In genomic region chr11:98735111-98735510, GRCm38 (mm10) we compare ENCODE assay signal across 26 mouse cellular contexts. TPM values are rescaled to one million over a fixed set of nuclear protein-coding genes. Genes with fewer than 3 reads are reported as not detected.
DNase-seq lines count a peak whose midpoint lies in the region; ATAC-seq and TF ChIP-seq lines count a peak whose summit lies in the region.
"Had no signal": no experiment of that assay in that cellular context is flagged by ENCODE, and none has a peak within 500 bp of the region (broad histone marks: within the 10 kb centered on the region; RNA-seq: fewer than 3 reads in every experiment).

No protein-coding gene starts in this region.

- no peak overlapping the region for H3K27ac ChIP-seq in MEL (ENCODE audit: control insufficient read depth, low read depth, low read length)
- H3K27ac ChIP-seq: embryonic facial prominence, embryonic 12.5 days; heart, adult 2 months; heart, embryonic 15.5 days; hindbrain, embryonic 13.5 days; hindbrain, postnatal 0 days had no signal

- peaks cover 0 to 3% of the 10 kb centered on the region in 2 experiments; a peak in 1 of 4 replicates for H3K27me3 ChIP-seq in MEL (ENCODE audit: control insufficient read depth in 1 of 2, insufficient read depth in 2 of 2, low read length in 2 of 2)
- H3K27me3 ChIP-seq: embryonic facial prominence, embryonic 12.5 days; heart, embryonic 15.5 days; hindbrain, embryonic 13.5 days had no signal

- TF ChIP-seq POLR2A in MEL (IDR thresholded peaks at IDR 0.05; ENCODE audit: control insufficient read depth in 1 of 2, insufficient read depth in 1 of 2, low read depth in 1 of 2, low read length in 2 of 2, poor library complexity in 1 of 2) = no peak
- no peak for TF ChIP-seq POLR2A in brain, embryonic 14.5 days (IDR thresholded peaks at IDR 0.05; ENCODE audit: borderline replicate concordance, extremely low read depth, insufficient read depth, insufficient read length, poor library complexity, severe bottlenecking)

- ATAC-seq in frontal cortex, adult (ENCODE audit: low TSS enrichment) = peak; percentile 21; the same call in 1 of the 2 replicates
- ATAC-seq: forebrain, embryonic 14.5 days; hindbrain, postnatal 0 days had no signal

- no peak overlapping the region for H3K9ac ChIP-seq in MEL (ENCODE audit: control insufficient read depth, low read depth, low read length, poor library complexity, severe bottlenecking)
- H3K9ac ChIP-seq: embryonic facial prominence, embryonic 12.5 days; heart, embryonic 15.5 days; hindbrain, embryonic 13.5 days had no signal

- H3K36me3 ChIP-seq in MEL (ENCODE audit: control insufficient read depth in 1 of 2, insufficient read depth in 2 of 2, low read length in 2 of 2) = peaks cover 0 to 18% of the 10 kb centered on the region in 2 experiments; a peak in 2 of 4 replicates
- H3K36me3 ChIP-seq: embryonic facial prominence, embryonic 12.5 days; G1E; heart, embryonic 15.5 days; hindbrain, embryonic 13.5 days had no signal

- no peak for TF ChIP-seq EP300 in MEL (IDR thresholded peaks at IDR 0.05; ENCODE audit: low read depth in 1 of 2, low read length in 2 of 2)

- no peak for TF ChIP-seq CTCF in MEL (IDR thresholded peaks at IDR 0.05 in 2 of 3, conservative IDR thresholded peaks at IDR 0.05 in 1 of 3; ENCODE audit: control insufficient read depth in 1 of 3, insufficient read depth in 1 of 3, low read depth in 2 of 3, low read length in 3 of 3, poor library complexity in 1 of 3, severe bottlenecking in 1 of 3)
- no peak for TF ChIP-seq CTCF in brain, embryonic 14.5 days (IDR thresholded peaks at IDR 0.05; ENCODE audit: borderline replicate concordance, extremely low read depth, insufficient read depth, insufficient read length)

- no peak for DNase-seq in frontal cortex, postnatal 25 days (ENCODE audit: low spot score in 2 of 2)
- peak; percentile 58 for DNase-seq in layer of hippocampus, adult 9-11 months
- no peak for DNase-seq in layer of hippocampus, adult 9-10 months (ENCODE audit: low spot score)
- no peak for DNase-seq in MEL (ENCODE audit: low read depth, low spot score)
- peak; percentile 27 for DNase-seq in brain, embryonic 14.5 days (ENCODE audit: low read depth)
- DNase-seq in lung, adult 18-20 months = no peak
- DNase-seq: adrenal gland, postnatal 14 days; cerebellum, adult 11 months; cerebellum, adult 8-10 months; cerebellum, postnatal 14 days; gastrocnemius, postnatal 10 days; heart, adult 2 months; heart, postnatal 14 days; kidney, adult 11 months had no signal

- H3K79me2 ChIP-seq in MEL (ENCODE audit: control insufficient read depth, insufficient read depth, low read length, poor library complexity) = no peaks in the 10 kb centered on the region

- no peak for TF ChIP-seq RAD21 in MEL (IDR thresholded peaks at IDR 0.05; ENCODE audit: low read depth, low read length)

- H3K9me3 ChIP-seq in MEL (replicated peaks; ENCODE audit: insufficient read depth, low read length) = no peaks in the 10 kb centered on the region
- H3K9me3 ChIP-seq: embryonic facial prominence, embryonic 12.5 days; heart, embryonic 15.5 days; hindbrain, embryonic 13.5 days had no signal

- H3K4me1 ChIP-seq in MEL (ENCODE audit: control insufficient read depth in 1 of 2, insufficient read depth in 2 of 2, low read length in 2 of 2) = peaks cover 9 to 23% of the 10 kb centered on the region in 2 experiments

- H3K4me3 ChIP-seq in MEL (ENCODE audit: control insufficient read depth in 1 of 2, insufficient read depth in 1 of 2, low read depth in 2 of 2, low read length in 2 of 2) = no peak overlapping the region
- H3K4me3 ChIP-seq: embryonic facial prominence, embryonic 12.5 days; heart, adult 2 months; heart, embryonic 15.5 days; hindbrain, embryonic 13.5 days had no signal

TF ChIP-seq in MEL, 35 proteins besides CTCF, POLR2A, EP300 and RAD21:
- TF ChIP-seq ETS1 (IDR thresholded peaks at IDR 0.05; ENCODE audit: low read depth, low read length) (no peak), ZNF384 (IDR thresholded peaks at IDR 0.05; ENCODE audit: low read depth, low read length) (peak; percentile 42; the same call in 1 of the 2 replicates)

RNA-seq across cellular contexts. Expression of gene Thra, which starts 5.3 kb away (rescaled TPM):
- total RNA-seq in MEL (2012; rRNA removed) = 22.0 and 29.6 TPM in 2 replicates
- 10 to 100 TPM in 1 of 2 experiments, not detected in 1; 50.9 TPM for polyA plus RNA-seq in MEL (2012; ENCODE audit: insufficient read depth in 1 of 2, insufficient read length in 2 of 2, low read depth in 1 of 2, low replicate concordance in 2 of 2, missing spikeins in 1 of 2)
- 600 and 616 TPM in 2 replicates for polyA plus RNA-seq in brain, embryonic 14.5 days (2012; rRNA removed)

RNA-seq across cellular contexts. Expression of gene Med24, which starts 5.9 kb away (rescaled TPM):
- 37.5 and 41.4 TPM in 2 replicates for total RNA-seq in MEL (2012; rRNA removed)
- polyA plus RNA-seq in MEL (2012; ENCODE audit: insufficient read depth in 1 of 2, insufficient read length in 2 of 2, low read depth in 1 of 2, low replicate concordance in 2 of 2, missing spikeins in 1 of 2) = 10 to 100 TPM in 1 of 2 experiments, not detected in 1; 89.8 TPM
- 134 and 170 TPM in 2 replicates for polyA plus RNA-seq in brain, embryonic 14.5 days (2012; rRNA removed)

RNA-seq across cellular contexts. Expression of gene Csf3, which starts 34.0 kb away (rescaled TPM):
- not detected in 2 replicates for total RNA-seq in MEL (2012; rRNA removed)
- polyA plus RNA-seq in MEL (2012; ENCODE audit: insufficient read depth in 1 of 2, insufficient read length in 2 of 2, low read depth in 1 of 2, low replicate concordance in 2 of 2, missing spikeins in 1 of 2) = under 1 TPM in 1 of 2 experiments, not detected in 1; 0.18 TPM
- polyA plus RNA-seq in brain, embryonic 14.5 days (2012; rRNA removed) = 0.10 TPM in 1 of 2 replicates, not detected in the other
- total RNA-seq: adrenal gland, adult 18-20 months; adrenal gland, postnatal 14 days; common myeloid progenitor, adult 5-6 weeks; gastrocnemius, postnatal 10 days; heart, adult 2 months; heart, postnatal 14 days; hematopoietic stem cell, adult 5-6 weeks; hindbrain, postnatal 0 days had no signal
- polyA plus RNA-seq: embryonic facial prominence, embryonic 12.5 days; forebrain, embryonic 14.5 days; G1E; heart, adult 2 months; heart, embryonic 11.5 days; heart, embryonic 15.5 days; hindbrain, embryonic 13.5 days; hindbrain, postnatal 0 days; intestine, embryonic 14.5 days had no signal

RNA-seq across cellular contexts. Expression of gene Nr1d1, which starts 40.0 kb away (rescaled TPM):
- 1.9 and 2.0 TPM in 2 replicates for total RNA-seq in MEL (2012; rRNA removed)
- polyA plus RNA-seq in MEL (2012; ENCODE audit: insufficient read depth in 1 of 2, insufficient read length in 2 of 2, low read depth in 1 of 2, low replicate concordance in 2 of 2, missing spikeins in 1 of 2) = 1 to 10 TPM in 1 of 2 experiments, not detected in 1; 5.6 TPM
- polyA plus RNA-seq in brain, embryonic 14.5 days (2012; rRNA removed) = 3.6 and 4.1 TPM in 2 replicates

RNA-seq across cellular contexts. Expression of gene Psmd3, which starts 52.8 kb away (rescaled TPM):
- 350 and 385 TPM in 2 replicates for total RNA-seq in MEL (2012; rRNA removed)
- polyA plus RNA-seq in MEL (2012; ENCODE audit: insufficient read depth in 1 of 2, insufficient read length in 2 of 2, low read depth in 1 of 2, low replicate concordance in 2 of 2, missing spikeins in 1 of 2) = 100 to 1,000 TPM; 214 to 417 TPM
- 201 and 217 TPM in 2 replicates for polyA plus RNA-seq in brain, embryonic 14.5 days (2012; rRNA removed)

Comparison
In these comparisons a context has a peak if more than half of its experiments do, and no peak if none do; other contexts are left out.
1. DNase-seq: peak in layer of hippocampus, adult 9-11 months (single experiment) and brain, embryonic 14.5 days (single experiment); none in frontal cortex, postnatal 25 days (0 of 2), layer of hippocampus, adult 9-10 months (single experiment), MEL (single experiment) and lung, adult 18-20 months (0 of 2).
2. RNA of gene Thra, which starts 5.3 kb away (polyA plus RNA-seq): 600 to 616 TPM in brain, embryonic 14.5 days; 50.9 TPM in MEL; every median in the first group is over 10 times any median in the second.